Mouse (Mus musculus) C2C12 (cell line): ENCODE data around the gene Srxn1.

Experiments
- CTCF ChIP-seq: IDR thresholded peaks from one replicate; pipeline ENCODE4 v1.5.1; 2011; ENCODE audit not compliant: control insufficient read depth, insufficient read depth, insufficient read length
- MAX ChIP-seq: IDR thresholded peaks from one replicate; pipeline ENCODE4 v1.6.1; 2011; ENCODE audit warnings: mild to moderate bottlenecking, control low read depth
- MYOD1 ChIP-seq: IDR thresholded peaks from one replicate; pipeline ENCODE4 v1.6.1; 2011; ENCODE audit warnings: low read depth; ENCODE audit not compliant: control insufficient read depth, insufficient read length
- MYOG ChIP-seq: IDR thresholded peaks from one replicate; pipeline ENCODE4 v1.6.1; 2011; ENCODE audit not compliant: control insufficient read depth, insufficient read length; ENCODE audit errors: extremely low read depth
- USF1 ChIP-seq: IDR thresholded peaks from one replicate; pipeline ENCODE4 v1.6.1; 2011; ENCODE audit warnings: low read depth, mild to moderate bottlenecking, control low read depth, moderate library complexity

DNA sequence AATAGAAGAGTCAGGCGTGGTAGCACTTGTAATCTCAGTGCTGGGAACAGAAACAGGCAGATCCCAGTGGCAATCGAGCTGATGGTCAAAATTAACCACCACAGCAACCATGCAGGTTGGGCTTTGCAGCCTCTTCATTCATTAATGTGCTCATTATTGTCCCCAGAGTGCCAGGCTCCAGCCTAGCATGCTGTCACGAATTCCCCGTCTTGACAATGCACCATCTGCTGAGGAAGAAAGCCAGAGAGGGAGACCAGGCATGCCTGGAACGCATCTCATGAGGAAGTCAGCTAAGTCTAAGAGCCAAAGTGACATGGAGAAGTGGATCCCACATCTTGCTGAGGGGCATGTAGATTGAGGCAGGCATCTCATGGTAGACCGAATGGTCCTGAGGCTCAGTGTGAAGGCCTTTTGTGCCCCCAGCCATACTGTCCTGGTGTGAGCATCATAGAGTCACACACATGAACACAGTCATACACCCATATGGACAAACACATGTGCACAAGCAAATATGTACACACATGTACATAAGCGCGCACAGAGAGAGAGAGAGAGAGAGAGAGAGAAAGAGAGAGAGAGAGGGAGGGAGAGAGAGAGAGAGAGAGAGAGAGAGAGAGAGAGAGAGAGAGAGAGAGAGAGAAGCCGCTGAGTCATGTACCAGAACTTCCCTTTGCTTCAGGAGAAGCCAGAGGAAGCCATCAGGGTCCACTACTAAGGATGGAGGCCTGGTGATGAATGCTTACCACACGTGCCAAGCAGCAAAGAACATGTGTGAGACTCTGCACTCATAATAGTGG, 34.1 kb downstream of the Srxn1 start:
- TF ChIP-seq CTCF = no peak
- no peak for TF ChIP-seq MYOD1
- no peak for TF ChIP-seq MAX
- TF ChIP-seq USF1 = no peak
- no peak for TF ChIP-seq MYOG
